Mouse (Mus musculus) kidney, adult 2 months (tissue): Measurements from ENCODE around the gene Baz2a. TPM values are rescaled to one million over a fixed set of nuclear protein-coding genes. Genes with fewer than 3 reads are reported as not detected.
"Not testable (repeated sequence)": the region's sequence is repeated elsewhere in the genome, so short reads cannot be mapped to it uniquely, and the experiment has no call there.

ENCODE experiments used
- DNase-seq: peaks from one replicate; pipeline ENCODE4 v3.0.0; 2021
- H3K27ac ChIP-seq: fragments of 200-500 bp; 2 replicates; pipeline ENCODE4 v1.5.1; 2012; ENCODE audit warnings: low read depth, low read length, control low read depth, inconsistent platforms; ENCODE audit not compliant: insufficient read depth
- H3K27me3 ChIP-seq: fragments of 200-500 bp; replicated peaks from 2 replicates; pipeline ENCODE4 v1.6.1; 2012; ENCODE audit warnings: mild to moderate bottlenecking, moderate library complexity, low read length, inconsistent platforms; ENCODE audit not compliant: control insufficient read depth, insufficient read depth
- H3K36me3 ChIP-seq: fragments of 200-500 bp; 2 replicates; pipeline ENCODE4 v1.6.1; 2012; ENCODE audit warnings: mild to moderate bottlenecking, moderate library complexity, low read length, inconsistent platforms; ENCODE audit not compliant: control insufficient read depth, insufficient read depth
- H3K4me1 ChIP-seq: fragments of 200-500 bp; 2 replicates; pipeline ENCODE4 v1.6.1; 2011; ENCODE audit warnings: low read length; ENCODE audit not compliant: control insufficient read depth, insufficient read depth
- H3K4me3 ChIP-seq: fragments of 200-500 bp; 2 replicates; pipeline ENCODE4 v1.5.1; 2011; ENCODE audit warnings: mild to moderate bottlenecking, low read depth, low read length, control low read depth; ENCODE audit not compliant: insufficient read depth
- CTCF ChIP-seq: fragments of 200-500 bp; conservative IDR thresholded peaks from 2 replicates; pipeline ENCODE4 v1.5.1; 2011; ENCODE audit warnings: low read depth, mild to moderate bottlenecking, control low read depth, low read length, moderate library complexity, mixed read lengths; ENCODE audit not compliant: insufficient read depth, insufficient read length
- POLR2A ChIP-seq: fragments of 200-500 bp; IDR thresholded peaks from one replicate; pipeline ENCODE4 v1.6.1; 2011; ENCODE audit warnings: low read depth, low read length, control low read depth
- WGBS: fragments of 180-500 bp; shearing (Covaris S2); methylation state at CpG from one replicate; pipeline ENCODE4 v1.1.7; 2018; 5-methylcytosine and 5-hydroxymethylcytosine counted together
- polyA plus RNA-seq: library from polyadenylated mRNA; depleted of rRNA; stranded (reverse); fragments of >200 nt; gene quantifications from 2 replicates; pipeline ENCODE4 v1.2.3, GENCODE M21; 2012; rRNA removed

The Baz2a gene
- polyA plus RNA-seq, 1 experiment = 21.6 TPM

GRCm38 (mm10) chr10:128153978-128154377 is 62.6 kb downstream of the Baz2a start:
- DNase-seq = no peak
- no peaks in the 10 kb centered on the region for H3K27me3 ChIP-seq
- TF ChIP-seq POLR2A = no peak
- no peak for TF ChIP-seq CTCF
- WGBS = 75% methylated on average over 3 of the region's 3 CpGs
- peaks cover 7% of the 10 kb centered on the region; the same call in 1 of the 2 replicates for H3K4me1 ChIP-seq
- no peak overlapping the region for H3K4me3 ChIP-seq
- no peak overlapping the region for H3K27ac ChIP-seq
- H3K36me3 ChIP-seq = no peaks in the 10 kb centered on the region

- H3K27me3 ChIP-seq, H3K4me3 ChIP-seq, H3K36me3 ChIP-seq, DNase-seq, H3K27ac ChIP-seq, H3K4me1 ChIP-seq: not testable (repeated sequence)
- 71% methylated on average over 3 of the region's 3 CpGs for WGBS
These were observed 74.3 kb downstream of the Baz2a start for GRCm38 (mm10) chr10:128165726-128166125.

- Histone ChIP-seq H3K4me1 (peaks cover 3% of the 10 kb centered on the region; the same call in 1 of the 2 replicates), H3K27ac (no peak overlapping the region)
- WGBS = 31% methylated on average over 6 of the region's 6 CpGs
These were observed 75.7 kb downstream of the Baz2a start for GRCm38 (mm10) chr10:128167091-128167490.

GRCm38 (mm10) chr10:128171348-128171747 is 80.0 kb downstream of the Baz2a start:
- not testable (repeated sequence) for H3K36me3 ChIP-seq, H3K4me3 ChIP-seq, H3K27me3 ChIP-seq, H3K27ac ChIP-seq, DNase-seq
- H3K4me1 ChIP-seq = peaks cover 19% of the 10 kb centered on the region
- 94% methylated on average over 10 of the region's 10 CpGs for whole genome bisulfite sequencing

More at GRCm38 (mm10) chr10:128167091-128167490, 75.7 kb downstream of the Baz2a start:
- Histone ChIP-seq H3K27me3 (no peaks in the 10 kb centered on the region), H3K36me3 (no peaks in the 10 kb centered on the region; the same call in 1 of the 2 replicates), H3K4me3 (no peak overlapping the region)
- TF ChIP-seq POLR2A = no peak
- no peak for TF ChIP-seq CTCF
- no peak for DNase-seq

- Histone ChIP-seq H3K27ac (no peak overlapping the region), H3K27me3 (no peaks in the 10 kb centered on the region), H3K36me3 (no peaks in the 10 kb centered on the region), H3K4me1 (peaks cover 16% of the 10 kb centered on the region), H3K4me3 (peak overlapping the region; percentile 69)
- TF ChIP-seq POLR2A (no peak), CTCF (no peak)
- WGBS = 3% methylated on average over 3 of the region's 3 CpGs
- DNase-seq = no peak
These were observed 83.9 kb downstream of the Baz2a start for GRCm38 (mm10) chr10:128175302-128175701.

GRCm38 (mm10) chr10:128175996-128176755 is 84.8 kb downstream of the Baz2a start:
- WGBS = under 1% methylated on average over 17 of the region's 17 CpGs
- no peak for TF ChIP-seq POLR2A
- TF ChIP-seq CTCF = no peak
- Histone ChIP-seq H3K36me3 (no peaks in the 10 kb centered on the region), H3K27ac (peak overlapping the region; percentile 77), H3K4me3 (peak overlapping the region; percentile 69), H3K27me3 (no peaks in the 10 kb centered on the region), H3K4me1 (peaks cover 16% of the 10 kb centered on the region)
- peak; percentile 88 for DNase-seq

- 91% methylated on average over 4 of the region's 4 CpGs for WGBS
- DNase-seq = no peak
- no peaks in the 10 kb centered on the region for H3K36me3 ChIP-seq
- TF ChIP-seq CTCF (no peak), POLR2A (no peak)
- H3K4me3 ChIP-seq = no peak overlapping the region
- no peak overlapping the region for H3K27ac ChIP-seq
- H3K4me1 ChIP-seq = peaks cover 16% of the 10 kb centered on the region
- H3K27me3 ChIP-seq = no peaks in the 10 kb centered on the region
These were observed 85.9 kb downstream of the Baz2a start for GRCm38 (mm10) chr10:128177316-128177715.

Other genes starting within 250 kb of the Baz2a start
- gene Rdh19, start 241.6 kb upstream of the Baz2a start, polyA plus RNA-seq = 1.6 and 2.0 TPM in 2 replicates
- gene Rdh16f2, start 225.1 kb upstream of the Baz2a start, polyA plus RNA-seq = 391 and 483 TPM in 2 replicates
- 0.20 and 0.31 TPM in 2 replicates for gene Rdh7, start 202.8 kb upstream of the Baz2a start, polyA plus RNA-seq
- gene Sdr9c7, start 193.1 kb upstream of the Baz2a start, polyA plus RNA-seq = 0.13 TPM in 1 of 2 replicates, not detected in the other
- not detected in 2 replicates for gene Hsd17b6, start 84.0 kb upstream of the Baz2a start, polyA plus RNA-seq
- 3.4 and 3.6 TPM in 2 replicates for gene Prim1, start 76.4 kb upstream of the Baz2a start, polyA plus RNA-seq
- 195 and 258 TPM in 2 replicates for gene Naca, start 56.0 kb upstream of the Baz2a start, polyA plus RNA-seq
- gene Ptges3, start 32.6 kb upstream of the Baz2a start, polyA plus RNA-seq = 28.2 and 32.5 TPM in 2 replicates
- gene Atp5b, start 8.3 kb upstream of the Baz2a start, polyA plus RNA-seq = 4,550 and 7,521 TPM in 2 replicates
- 69.0 and 70.1 TPM in 2 replicates for gene Rbms2, start 88.7 kb downstream of the Baz2a start, polyA plus RNA-seq
- 0.33 and 0.61 TPM in 2 replicates for gene Gls2, start 102.9 kb downstream of the Baz2a start, polyA plus RNA-seq
- 15.5 and 17.3 TPM in 2 replicates for gene Spryd4, start 120.2 kb downstream of the Baz2a start, polyA plus RNA-seq
- gene Mip, start 134.3 kb downstream of the Baz2a start, polyA plus RNA-seq = not detected in 2 replicates
- 2.7 and 3.8 TPM in 2 replicates for gene Timeless, start 140.5 kb downstream of the Baz2a start, polyA plus RNA-seq
- gene Apon, start 162.5 kb downstream of the Baz2a start, polyA plus RNA-seq = not detected in 2 replicates
- gene Apof, start 177.1 kb downstream of the Baz2a start, polyA plus RNA-seq = 0.08 and 0.30 TPM in 2 replicates
- gene Stat2, start 179.0 kb downstream of the Baz2a start, polyA plus RNA-seq = 18.6 TPM in 2 replicates
- gene Il23a, start 207.2 kb downstream of the Baz2a start, polyA plus RNA-seq = 0.05 and 0.10 TPM in 2 replicates
- gene Pan2, start 211.8 kb downstream of the Baz2a start, polyA plus RNA-seq = 18.1 and 21.1 TPM in 2 replicates
- gene Cnpy2, start 230.9 kb downstream of the Baz2a start, polyA plus RNA-seq = 90.8 and 118 TPM in 2 replicates
- gene Cs, start 246.2 kb downstream of the Baz2a start, polyA plus RNA-seq = 252 and 273 TPM in 2 replicates